Mouse (Mus musculus) layer of hippocampus, adult 11-12 months (tissue): ENCODE measurements at regions not wholly inside any gene's neighbourhood (a gene's known extent, or its start where the extent isn't known, plus 50 kb on each side); places are given as distances from the start of the nearest gene placed in this dataset.

Source experiments
- DNase-seq: peaks from one replicate; pipeline ENCODE4 v3.0.0; 2022; ENCODE audit warnings: low spot score

DNA sequence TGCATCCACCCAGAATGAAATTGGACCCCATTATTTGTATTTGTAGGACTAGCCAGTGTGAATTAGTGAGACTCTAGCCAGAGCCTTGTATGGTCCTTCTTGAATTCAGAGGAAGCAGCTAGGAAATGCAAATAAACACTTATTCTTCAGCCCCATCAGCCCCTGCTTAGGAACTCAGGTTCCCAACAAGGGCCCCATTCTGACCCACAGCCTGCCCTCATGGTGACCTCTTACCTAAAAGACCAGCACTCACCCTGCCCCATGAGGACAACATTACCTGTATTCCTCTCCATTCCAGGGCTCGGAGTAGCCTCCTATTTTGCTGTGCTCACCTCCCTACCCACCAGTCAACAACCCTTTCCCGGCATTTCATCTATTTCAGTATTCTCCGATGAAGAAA, 283.6 kb upstream of the Noct start:
- no peak for DNase-seq

DNA sequence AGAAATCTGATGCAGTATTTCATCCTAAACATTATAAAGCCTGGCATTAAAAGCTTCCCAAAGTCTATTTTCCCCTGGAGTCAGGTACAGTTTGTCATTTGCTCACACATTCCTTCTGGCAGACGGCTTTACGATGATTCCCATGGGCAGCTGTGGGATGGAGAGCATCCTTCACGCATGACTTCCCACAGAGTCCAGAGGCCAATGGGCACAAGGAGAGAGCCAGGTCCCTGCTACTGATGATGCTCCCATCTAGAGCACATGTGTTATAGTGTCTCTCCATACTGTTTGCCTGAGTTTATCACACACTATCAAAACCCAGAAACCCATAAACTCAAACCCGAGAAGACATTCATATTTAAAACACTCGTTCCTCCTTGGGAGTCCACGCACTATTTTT, 270.8 kb upstream of the Noct start:
- no peak for DNase-seq

DNA sequence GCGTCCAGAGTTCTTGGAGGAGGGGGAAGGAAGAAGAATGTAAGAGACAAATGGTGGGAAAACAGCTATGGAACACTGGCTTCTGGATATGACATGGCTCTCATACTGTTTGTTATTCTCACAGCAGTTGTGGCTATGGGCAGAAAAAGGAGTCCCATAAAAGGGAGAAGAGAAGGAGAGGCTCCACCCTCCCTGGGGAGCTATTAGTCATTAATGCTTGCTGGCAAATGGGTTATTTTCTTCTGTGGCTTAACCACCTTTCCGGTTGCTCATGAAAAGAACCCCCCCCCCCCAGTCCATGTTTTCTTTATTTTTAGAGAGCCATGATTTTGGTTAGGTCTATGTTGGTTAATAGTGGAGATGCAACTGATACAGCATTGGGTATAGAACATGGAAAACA, 253.9 kb upstream of the Noct start:
- DNase-seq = no peak

GRCm38 (mm10) chr3:50973081-50973480, 251.2 kb upstream of the Noct start:
- DNase-seq = no peak

- DNase-seq = no peak
Measured at GRCm38 (mm10) chr3:50976141-50976780, 248.0 kb upstream of the Noct start.

DNA sequence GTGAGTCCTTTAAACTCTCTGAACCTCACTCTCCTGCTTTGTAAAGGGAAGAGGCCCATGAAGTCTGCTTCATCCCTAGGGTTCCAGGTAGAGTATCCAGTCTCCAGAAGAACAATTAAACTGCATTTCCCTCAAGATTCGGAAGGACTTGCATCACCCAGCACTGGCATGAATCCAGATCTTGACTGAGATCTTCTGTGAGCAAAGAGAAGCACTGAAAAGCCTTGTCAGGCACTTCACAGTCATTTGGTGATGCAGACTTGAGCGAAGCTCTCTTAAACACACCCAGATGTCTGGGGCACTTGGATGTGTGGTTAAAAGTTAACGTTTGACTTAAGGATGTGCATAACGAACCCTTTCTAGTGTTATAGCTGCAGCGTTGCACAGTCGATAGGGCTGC, 247.4 kb upstream of the Noct start:
- no peak for DNase-seq

DNA sequence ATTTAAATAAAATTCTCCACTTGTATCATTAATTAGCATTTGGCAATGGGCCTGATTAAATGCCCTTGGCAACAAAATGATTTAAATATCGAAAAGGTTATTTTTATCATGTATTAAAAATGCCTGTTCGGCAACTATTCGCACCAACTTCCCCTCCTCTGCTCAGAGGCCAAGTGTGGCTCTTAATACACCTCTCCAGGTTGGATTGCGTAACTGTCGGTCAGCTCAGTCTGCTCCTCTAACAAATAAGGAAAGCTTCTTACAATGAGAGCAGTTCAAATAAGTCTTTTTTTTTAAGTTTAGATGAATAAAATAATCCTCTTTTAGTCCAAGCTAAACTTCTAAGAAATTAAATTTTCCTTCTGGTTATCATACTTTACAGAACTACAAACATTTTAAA, 245.6 kb upstream of the Noct start:
- DNase-seq = no peak

- DNase-seq = no peak
Measured at GRCm38 (mm10) chr3:50979592-50979991, 244.7 kb upstream of the Noct start.

DNA sequence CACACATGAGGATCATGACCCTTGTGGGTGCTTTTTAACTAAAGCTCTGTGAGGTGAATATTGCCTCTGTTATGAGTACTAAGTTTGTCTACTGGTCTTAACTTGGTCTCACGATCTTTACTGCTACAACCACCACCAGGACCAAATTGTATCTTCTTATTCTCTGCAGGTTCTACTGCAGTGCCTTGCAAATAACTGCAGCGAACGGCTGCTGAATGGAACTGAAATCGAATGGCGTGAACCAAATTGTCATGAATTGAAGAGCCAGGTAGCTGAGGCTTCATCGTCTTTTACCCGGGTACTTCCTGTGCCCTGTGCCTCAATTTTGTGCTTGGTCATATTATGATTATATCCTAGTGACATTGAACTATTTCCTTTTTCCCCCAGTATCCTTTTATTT, 242.5 kb upstream of the Noct start:
- DNase-seq = no peak

GRCm38 (mm10) chr3:50982649-50983048, 241.6 kb upstream of the Noct start:
- DNase-seq = no peak

DNA sequence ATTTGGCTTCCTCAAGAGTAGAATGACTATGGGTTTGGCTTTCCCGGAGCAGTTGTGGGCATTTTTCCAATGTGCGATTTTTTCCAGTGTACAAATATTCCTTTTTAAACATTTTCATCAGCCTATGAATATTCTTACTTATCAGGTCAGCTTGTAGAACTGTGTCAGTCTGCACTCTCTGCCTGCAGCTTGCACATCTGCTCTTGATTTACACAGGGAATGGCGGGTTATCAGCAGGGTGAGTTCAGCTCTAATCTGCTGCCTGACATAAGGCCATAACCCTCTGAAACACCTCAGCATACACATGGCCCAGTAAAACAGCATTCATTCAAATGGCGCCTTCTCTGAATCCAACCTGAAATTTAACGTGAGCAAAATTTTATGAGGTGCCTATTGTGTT, 241.1 kb upstream of the Noct start:
- DNase-seq = peak; percentile 13

DNA sequence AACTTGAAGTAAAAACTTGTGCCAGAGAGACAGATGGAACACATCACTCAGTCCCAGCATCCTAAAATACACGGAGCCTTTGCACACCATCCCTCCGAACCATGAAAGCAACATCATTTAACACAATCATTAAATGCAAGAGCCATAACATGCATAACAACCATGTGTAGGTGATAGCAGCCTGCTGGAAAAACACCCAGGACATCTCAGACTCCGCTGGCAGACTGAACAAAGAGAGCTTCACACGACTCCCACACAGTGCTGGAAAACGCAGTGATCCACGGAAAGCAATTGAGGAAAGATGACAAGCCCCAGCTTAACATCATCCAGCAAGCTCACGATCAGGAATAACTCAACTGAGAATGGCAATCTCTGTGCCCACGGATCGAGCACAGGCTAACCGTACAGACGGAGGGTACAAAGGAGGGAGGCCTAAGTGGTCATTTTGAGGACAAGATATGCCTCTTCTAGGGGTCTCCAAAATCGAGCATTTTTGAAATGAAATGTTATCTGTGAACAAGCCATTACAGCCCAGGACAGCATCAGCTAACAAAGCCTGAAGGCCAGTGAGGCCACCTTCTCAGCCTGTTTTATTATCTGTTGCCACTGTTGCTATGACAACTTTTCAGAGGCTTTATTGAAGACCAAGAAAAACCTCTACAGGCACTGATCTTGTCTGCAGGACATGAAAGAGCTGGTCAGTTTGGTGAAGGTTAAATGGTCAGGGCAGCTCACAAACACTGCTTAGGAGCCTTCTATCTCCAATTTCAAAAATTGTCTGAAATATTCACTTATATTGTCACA, 240.1 kb upstream of the Noct start:
- DNase-seq = peak; percentile 48

GRCm38 (mm10) chr3:50987821-50988220, 236.4 kb upstream of the Noct start:
- no peak for DNase-seq

DNA sequence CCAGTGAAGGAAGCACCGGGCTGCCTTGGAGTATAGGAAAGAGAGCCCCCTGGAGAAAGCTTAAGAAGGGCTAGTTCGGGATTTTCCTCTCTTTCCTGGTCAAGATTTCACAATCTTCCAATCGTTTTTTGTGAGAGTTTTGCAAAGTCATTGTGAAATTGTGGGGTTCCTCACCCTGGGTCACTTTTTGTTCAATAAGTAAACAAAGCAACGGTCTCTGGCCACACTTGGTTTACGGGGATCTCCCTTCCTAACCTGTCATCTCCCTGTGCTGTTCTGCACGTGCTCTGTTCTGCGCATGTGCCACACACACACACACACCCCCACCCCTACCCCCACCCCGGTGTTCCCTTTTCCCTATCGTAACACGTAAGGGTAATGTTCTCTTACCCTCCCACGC, 233.4 kb upstream of the Noct start:
- DNase-seq = no peak

- DNase-seq = no peak
Measured at GRCm38 (mm10) chr3:50992581-50993313, 231.5 kb upstream of the Noct start.

DNA sequence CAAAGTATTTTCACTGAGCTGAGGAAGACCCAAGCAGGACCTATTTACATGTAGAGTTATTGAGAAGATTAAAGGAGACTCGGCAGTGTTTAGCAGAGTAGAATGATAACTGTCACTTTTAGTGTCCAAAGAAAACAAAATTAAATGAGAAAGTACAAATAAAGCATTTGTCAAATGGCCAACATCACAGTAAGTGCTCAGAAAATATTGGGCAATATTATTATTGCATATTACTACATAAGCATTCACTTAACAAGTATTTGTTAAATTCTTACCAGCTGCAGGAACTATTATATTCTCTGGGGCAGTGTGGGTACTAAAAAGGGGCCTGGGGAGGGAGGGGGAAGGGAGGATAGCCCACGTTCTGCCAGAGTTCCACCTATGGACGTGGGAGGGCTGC, 224.5 kb upstream of the Noct start:
- no peak for DNase-seq

- DNase-seq = no peak
Measured at GRCm38 (mm10) chr3:51000938-51001337, 223.3 kb upstream of the Noct start.

GRCm38 (mm10) chr3:51002662-51003061, 221.6 kb upstream of the Noct start:
- no peak for DNase-seq

GRCm38 (mm10) chr3:51003506-51004170, 220.6 kb upstream of the Noct start:
- no peak for DNase-seq

DNA sequence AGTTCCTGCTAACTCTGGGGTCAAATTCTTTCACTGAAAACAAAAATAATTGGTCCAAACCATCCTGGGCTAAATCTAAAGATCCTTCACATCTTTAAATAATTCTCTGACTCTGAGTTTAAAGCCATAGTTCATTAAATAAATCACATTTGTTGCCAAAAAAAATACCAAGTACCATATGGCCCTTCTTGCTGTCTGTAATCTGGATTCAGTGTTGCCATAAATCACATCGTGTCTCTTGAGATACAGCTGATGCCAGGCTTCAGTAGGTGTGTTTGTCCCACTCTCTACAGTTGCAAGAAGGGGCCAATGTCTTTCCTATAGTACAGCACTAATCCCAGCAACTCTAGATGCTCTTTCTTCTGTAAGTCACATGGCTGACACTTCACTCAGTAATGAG, 220.0 kb upstream of the Noct start:
- DNase-seq = no peak

DNA sequence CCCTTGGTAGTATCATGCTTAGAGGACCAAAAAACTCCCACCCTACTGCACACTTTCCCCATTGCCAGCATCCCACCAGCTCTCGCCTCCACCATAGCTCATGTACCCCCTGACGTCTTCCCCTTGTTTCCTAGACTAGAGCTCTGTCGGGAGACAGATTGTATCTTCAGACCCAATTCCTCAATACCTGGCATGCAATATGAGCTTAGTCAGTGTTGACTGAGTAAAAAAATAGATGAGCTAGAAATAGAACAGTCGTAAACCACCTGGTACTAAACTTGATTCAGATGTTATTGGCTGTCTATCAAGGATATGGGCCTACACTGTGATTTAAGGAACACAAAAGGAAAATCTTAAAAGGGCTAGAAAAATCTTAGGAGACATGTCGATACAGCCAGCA, 215.1 kb upstream of the Noct start:
- no peak for DNase-seq

GRCm38 (mm10) chr3:51019650-51020346, 204.4 kb upstream of the Noct start:
- no peak for DNase-seq
